Comparison of ENCODE assay signal across 11 mouse cellular contexts in genomic region chr4:133115721-133116429, GRCm38 (mm10). TPM values are rescaled to one million over a fixed set of nuclear protein-coding genes. Genes with fewer than 3 reads are reported as not detected.
A peak's percentile ranks its signal among the peaks of the same experiment; 100 is the strongest.
DNase-seq lines count a peak whose midpoint lies in the region; ATAC-seq lines count a peak whose summit lies in the region.
"Had no signal": no experiment of that assay in that cellular context is flagged by ENCODE, and none has a peak within 500 bp of the region (broad histone marks: within the 10 kb centered on the region; RNA-seq: fewer than 3 reads in every experiment).

No protein-coding gene starts in this region.

- no peaks in the 10 kb centered on the region for H3K36me3 ChIP-seq in kidney, embryonic 15.5 days
- no peaks in the 10 kb centered on the region for H3K36me3 ChIP-seq in embryonic facial prominence, embryonic 15.5 days
- H3K36me3 ChIP-seq: G1E had no signal

- H3K4me3 ChIP-seq in kidney, embryonic 15.5 days (replicated peaks): no peak overlapping the region
- H3K4me3 ChIP-seq in embryonic facial prominence, embryonic 15.5 days (replicated peaks): no peak overlapping the region

- H3K27ac ChIP-seq in kidney, embryonic 15.5 days: peak overlapping the region; percentile 98
- H3K27ac ChIP-seq in embryonic facial prominence, embryonic 15.5 days (replicated peaks): peak overlapping the region; percentile 99

- no peaks in the 10 kb centered on the region for H3K27me3 ChIP-seq in kidney, embryonic 15.5 days
- H3K27me3 ChIP-seq in embryonic facial prominence, embryonic 15.5 days: no peaks in the 10 kb centered on the region

- no peaks in the 10 kb centered on the region for H3K9me3 ChIP-seq in kidney, embryonic 15.5 days (replicated peaks)
- no peaks in the 10 kb centered on the region for H3K9me3 ChIP-seq in embryonic facial prominence, embryonic 15.5 days (replicated peaks)
- H3K9me3 ChIP-seq: G1E had no signal

- no peak for DNase-seq in kidney, adult 9 months
- peak; percentile 32 for DNase-seq in retina, embryonic 14.5 days (ENCODE audit: low spot score)
- no peak for DNase-seq in retina, postnatal 1 day
- DNase-seq in thymus, postnatal 10 days (ENCODE audit: low spot score in 2 of 2): no peak
- DNase-seq: cerebellum, postnatal 14 days; right cerebral cortex, adult 18-20 months had no signal

- WGBS in kidney, embryonic 15.5 days: 67% methylated on average over 14 of the region's 14 CpGs
- WGBS in embryonic facial prominence, embryonic 15.5 days: 67% methylated on average over 14 of the region's 14 CpGs

- no peak for ATAC-seq in kidney, embryonic 15.5 days (replicated peaks; ENCODE audit: low FRiP score)
- ATAC-seq in embryonic facial prominence, embryonic 15.5 days (ENCODE audit: insufficient number of reproducible peaks, low FRiP score, low TSS enrichment, low read depth): no peak
- ATAC-seq in megakaryocyte, adult 5-6 weeks (ENCODE audit: poor library complexity, severe bottlenecking): no peak
- ATAC-seq: activated CD4-positive, CD25-positive, alpha-beta regulatory T cell, adult 4 months had no signal

- H3K4me2 ChIP-seq in kidney, embryonic 15.5 days: no peak overlapping the region
- H3K4me2 ChIP-seq in embryonic facial prominence, embryonic 15.5 days (replicated peaks): no peak overlapping the region

- no peak overlapping the region for H3K9ac ChIP-seq in kidney, embryonic 15.5 days
- H3K9ac ChIP-seq in embryonic facial prominence, embryonic 15.5 days: no peak overlapping the region

- peaks cover 66% of the 10 kb centered on the region for H3K4me1 ChIP-seq in kidney, embryonic 15.5 days
- H3K4me1 ChIP-seq in embryonic facial prominence, embryonic 15.5 days: peaks cover 67% of the 10 kb centered on the region

RNA-seq across cellular contexts. Expression of gene Wasf2, which starts 14.4 kb away (rescaled TPM):
- polyA plus RNA-seq in kidney, embryonic 15.5 days (2015; fragmentation: Nextera tagmentation; extraction: Ambion mirVana): 107 and 109 TPM in 2 replicates
- 116 and 118 TPM in 2 replicates for polyA plus RNA-seq in embryonic facial prominence, embryonic 15.5 days (2015; fragmentation: Nextera tagmentation; extraction: Ambion mirVana)
- total RNA-seq in megakaryocyte, adult 5-6 weeks (2015): 226 and 236 TPM in 2 replicates
- 56.9 and 75.4 TPM in 2 replicates for total RNA-seq in megakaryocyte, adult 5-6 weeks (2017)
